Mouse (Mus musculus): ENCODE measurements around the gene Poc5. TPM values are rescaled to one million over a fixed set of nuclear protein-coding genes. Genes with fewer than 3 reads are reported as not detected.

Poc5 gene
- polyA plus RNA-seq, 1 experiment from 2014 or later, result 18.1 TPM

GRCm38 (mm10) chr13:96431595-96432156, 43.6 kb downstream of the Poc5 start:
- H3K9me3 ChIP-seq (ENCODE audit: low read depth, low read length), result no peaks in the 10 kb centered on the region
- peak; percentile 69 for ATAC-seq (ENCODE audit: insufficient read depth)
- no peak overlapping the region for H3K9ac ChIP-seq
- no peak overlapping the region for H3K4me3 ChIP-seq (ENCODE audit: low read depth, low read length)
- H3K4me1 ChIP-seq (ENCODE audit: insufficient read depth), result peaks cover 11% of the 10 kb centered on the region; the same call in 1 of the 2 replicates
- peak; percentile 97 for DNase-seq
- H3K36me3 ChIP-seq (ENCODE audit: insufficient read depth), result no peaks in the 10 kb centered on the region
- no peak overlapping the region for H3K27ac ChIP-seq (ENCODE audit: low read depth)
- peak; percentile 95 for TF ChIP-seq CTCF (IDR thresholded peaks at IDR 0.05; ENCODE audit: low read depth)
- WGBS, result 36% methylated on average over 12 of the region's 12 CpGs
- no peaks in the 10 kb centered on the region for H3K27me3 ChIP-seq (ENCODE audit: insufficient read depth, low read length)
- peak overlapping the region; percentile 35 for H3K4me2 ChIP-seq

GRCm38 (mm10) chr13:96432376-96432811, 44.3 kb downstream of the Poc5 start:
- Histone ChIP-seq H3K9ac (no peak overlapping the region), H3K27ac (ENCODE audit: low read depth) (peak overlapping the region; percentile 18; the same call in 1 of the 2 replicates), H3K36me3 (ENCODE audit: insufficient read depth) (no peaks in the 10 kb centered on the region), H3K4me1 (ENCODE audit: insufficient read depth) (peaks cover 11% of the 10 kb centered on the region; the same call in 1 of the 2 replicates), H3K4me2 (no peak overlapping the region), H3K9me3 (ENCODE audit: low read depth, low read length) (peaks cover under 1% of the 10 kb centered on the region; the same call in 1 of the 2 replicates), H3K4me3 (ENCODE audit: low read depth, low read length) (no peak overlapping the region), H3K27me3 (ENCODE audit: insufficient read depth, low read length) (no peaks in the 10 kb centered on the region)
- TF ChIP-seq CTCF (IDR thresholded peaks at IDR 0.05; ENCODE audit: low read depth), result no peak
- no peak for ATAC-seq (ENCODE audit: insufficient read depth)
- WGBS, result 54% methylated on average over 3 of the region's 3 CpGs
- DNase-seq, result no peak

- no peak overlapping the region for H3K4me2 ChIP-seq
- no peak for DNase-seq
- no peak for TF ChIP-seq CTCF (IDR thresholded peaks at IDR 0.05; ENCODE audit: low read depth)
- no peaks in the 10 kb centered on the region for H3K27me3 ChIP-seq (ENCODE audit: insufficient read depth, low read length)
- no peaks in the 10 kb centered on the region for H3K36me3 ChIP-seq (ENCODE audit: insufficient read depth)
- 0 out of 2 replicates have a peak overlapping the region, but pooled peaks have one; percentile 16 for H3K27ac ChIP-seq (ENCODE audit: low read depth)
- H3K9me3 ChIP-seq (ENCODE audit: low read depth, low read length), result peaks cover 3% of the 10 kb centered on the region; the same call in 1 of the 2 replicates
- no peak overlapping the region for H3K9ac ChIP-seq
- H3K4me3 ChIP-seq (ENCODE audit: low read depth, low read length), result no peak overlapping the region
- peaks cover 11% of the 10 kb centered on the region; the same call in 1 of the 2 replicates for H3K4me1 ChIP-seq (ENCODE audit: insufficient read depth)
- ATAC-seq (ENCODE audit: insufficient read depth), result no peak
- 73% methylated on average over 6 of the region's 6 CpGs for WGBS
These were observed 44.9 kb downstream of the Poc5 start for GRCm38 (mm10) chr13:96433041-96433440.

GRCm38 (mm10) chr13:96433648-96434190, 45.6 kb downstream of the Poc5 start:
- peaks cover 3% of the 10 kb centered on the region; the same call in 1 of the 2 replicates for H3K9me3 ChIP-seq (ENCODE audit: low read depth, low read length)
- H3K4me1 ChIP-seq (ENCODE audit: insufficient read depth), result peaks cover 11% of the 10 kb centered on the region; the same call in 1 of the 2 replicates
- 39% methylated on average over 11 of the region's 11 CpGs for WGBS
- no peaks in the 10 kb centered on the region for H3K27me3 ChIP-seq (ENCODE audit: insufficient read depth, low read length)
- peak; percentile 51 for DNase-seq
- H3K4me2 ChIP-seq, result no peak overlapping the region
- peak; percentile 23; the same call in 1 of the 2 replicates for ATAC-seq (ENCODE audit: insufficient read depth)
- no peak for TF ChIP-seq CTCF (IDR thresholded peaks at IDR 0.05; ENCODE audit: low read depth)
- H3K4me3 ChIP-seq (ENCODE audit: low read depth, low read length), result no peak overlapping the region
- no peak overlapping the region for H3K9ac ChIP-seq
- H3K27ac ChIP-seq (ENCODE audit: low read depth), result 0 out of 2 replicates have a peak overlapping the region, but pooled peaks have one; percentile 16
- H3K36me3 ChIP-seq (ENCODE audit: insufficient read depth), result no peaks in the 10 kb centered on the region

GRCm38 (mm10) chr13:96434899-96435331, 46.8 kb downstream of the Poc5 start:
- Histone ChIP-seq H3K36me3 (ENCODE audit: insufficient read depth) (no peaks in the 10 kb centered on the region), H3K9me3 (ENCODE audit: low read depth, low read length) (peaks cover 3% of the 10 kb centered on the region; the same call in 1 of the 2 replicates), H3K4me1 (ENCODE audit: insufficient read depth) (peaks cover 11% of the 10 kb centered on the region; the same call in 1 of the 2 replicates), H3K4me2 (no peak overlapping the region), H3K27ac (ENCODE audit: low read depth) (0 out of 2 replicates have a peak overlapping the region, but pooled peaks have one; percentile 25), H3K4me3 (ENCODE audit: low read depth, low read length) (no peak overlapping the region), H3K27me3 (ENCODE audit: insufficient read depth, low read length) (no peaks in the 10 kb centered on the region), H3K9ac (no peak overlapping the region)
- DNase-seq (peak; percentile 64), ATAC-seq (ENCODE audit: insufficient read depth) (peak; percentile 37; the same call in 1 of the 2 replicates)
- TF ChIP-seq CTCF (IDR thresholded peaks at IDR 0.05; ENCODE audit: low read depth), result no peak
- 24% methylated on average over 5 of the region's 5 CpGs for WGBS

GRCm38 (mm10) chr13:96435793-96436192, 47.7 kb downstream of the Poc5 start:
- no peak overlapping the region; the same call in 1 of the 2 replicates for H3K4me2 ChIP-seq
- DNase-seq, result peak; percentile 43
- H3K9ac ChIP-seq, result no peak overlapping the region

GRCm38 (mm10) chr13:96436921-96437320, 48.8 kb downstream of the Poc5 start:
- peaks cover 11% of the 10 kb centered on the region; the same call in 1 of the 2 replicates for H3K4me1 ChIP-seq (ENCODE audit: insufficient read depth)
- TF ChIP-seq CTCF (IDR thresholded peaks at IDR 0.05; ENCODE audit: low read depth), result no peak

More at GRCm38 (mm10) chr13:96435793-96436192, 47.7 kb downstream of the Poc5 start:
- Histone ChIP-seq H3K9me3 (ENCODE audit: low read depth, low read length) (peaks cover 3% of the 10 kb centered on the region; the same call in 1 of the 2 replicates), H3K4me3 (ENCODE audit: low read depth, low read length) (no peak overlapping the region), H3K27ac (ENCODE audit: low read depth) (no peak overlapping the region), H3K36me3 (ENCODE audit: insufficient read depth) (no peaks in the 10 kb centered on the region), H3K27me3 (ENCODE audit: insufficient read depth, low read length) (no peaks in the 10 kb centered on the region), H3K4me1 (ENCODE audit: insufficient read depth) (peaks cover 11% of the 10 kb centered on the region; the same call in 1 of the 2 replicates)
- no peak; the same call in 1 of the 2 replicates for TF ChIP-seq CTCF (IDR thresholded peaks at IDR 0.05; ENCODE audit: low read depth)
- 28% methylated on average over 11 of the region's 13 CpGs for WGBS
- ATAC-seq (ENCODE audit: insufficient read depth), result no peak

More at GRCm38 (mm10) chr13:96436921-96437320, 48.8 kb downstream of the Poc5 start:
- Histone ChIP-seq H3K9ac (no peak overlapping the region), H3K27me3 (ENCODE audit: insufficient read depth, low read length) (no peaks in the 10 kb centered on the region), H3K27ac (ENCODE audit: low read depth) (no peak overlapping the region), H3K4me3 (ENCODE audit: low read depth, low read length) (no peak overlapping the region), H3K36me3 (ENCODE audit: insufficient read depth) (no peaks in the 10 kb centered on the region), H3K9me3 (ENCODE audit: low read depth, low read length) (peaks cover 3% of the 10 kb centered on the region; the same call in 1 of the 2 replicates), H3K4me2 (no peak overlapping the region)
- 85% methylated on average over 1 of the region's 1 CpGs for WGBS
- DNase-seq (no peak), ATAC-seq (ENCODE audit: insufficient read depth) (no peak)
